Mouse (Mus musculus): Measurements from ENCODE around the gene Ccdc87. TPM values are rescaled to one million over a fixed set of nuclear protein-coding genes. Genes with fewer than 3 reads are reported as not detected.

Ccdc87 gene
- 0.61 and 0.62 TPM in 2 replicates for polyA plus RNA-seq (2015; fragmentation: Nextera tagmentation; extraction: Ambion mirVana)

GRCm38 (mm10) chr19:4839149-4839548 is at the start of gene Ccdc87, which contains the start of gene Ccs:
Ccdc87 (plus strand) TSS chr19:4839366.
Ccs (minus strand) TSS chr19:4839332.
- H3K4me2 ChIP-seq (ENCODE audit: low read length) = peak within 1 kb of the TSS; percentile 100
- no peak within 1 kb of the TSS for H3K27ac ChIP-seq (ENCODE audit: low read length)
- H3K27me3 ChIP-seq (replicated peaks; ENCODE audit: control insufficient read depth, insufficient read depth, low read length) = peaks cover 24% of the 10 kb centered on the region
- peak; percentile 98 for ATAC-seq
- WGBS = under 1% methylated on average over 25 of the region's 25 CpGs
- peaks cover 18% of the 10 kb centered on the region for H3K4me1 ChIP-seq (replicated peaks; ENCODE audit: control insufficient read depth, insufficient read depth, low read length)
- peak within 1 kb of the TSS; percentile 73 for H3K4me3 ChIP-seq (replicated peaks; ENCODE audit: low read length)
- H3K9me3 ChIP-seq (ENCODE audit: control insufficient read depth, low read length) = no peaks in the 10 kb centered on the region
- no peaks in the 10 kb centered on the region for H3K36me3 ChIP-seq (ENCODE audit: control insufficient read depth, insufficient read depth)
- peak within 1 kb of the TSS; percentile 66 for H3K9ac ChIP-seq (replicated peaks; ENCODE audit: low read depth, low read length)

- peak overlapping the region; percentile 80 for H3K4me3 ChIP-seq (replicated peaks; ENCODE audit: low read length)
- H3K4me2 ChIP-seq (ENCODE audit: low read length) = peak overlapping the region; percentile 86
- H3K27me3 ChIP-seq (replicated peaks; ENCODE audit: control insufficient read depth, insufficient read depth, low read length) = no peaks in the 10 kb centered on the region
- H3K9me3 ChIP-seq (ENCODE audit: control insufficient read depth, low read length) = no peaks in the 10 kb centered on the region
- H3K9ac ChIP-seq (replicated peaks; ENCODE audit: low read depth, low read length) = peak overlapping the region; percentile 75
- peak; percentile 30; the same call in 1 of the 2 replicates for ATAC-seq
- H3K4me1 ChIP-seq (replicated peaks; ENCODE audit: control insufficient read depth, insufficient read depth, low read length) = peaks cover 47% of the 10 kb centered on the region
- H3K27ac ChIP-seq (ENCODE audit: low read length) = peak overlapping the region; percentile 88
- H3K36me3 ChIP-seq (ENCODE audit: control insufficient read depth, insufficient read depth) = peaks cover 13% of the 10 kb centered on the region
- WGBS = under 1% methylated on average over 16 of the region's 16 CpGs
These were observed 45.8 kb upstream of the Ccdc87 start for GRCm38 (mm10) chr19:4793281-4793830.

GRCm38 (mm10) chr19:4793831-4794422 is 45.2 kb upstream of the Ccdc87 start, which contains the start of gene Rbm4:
Rbm4 (minus strand) TSS chr19:4793901.
- Histone ChIP-seq H3K9me3 (ENCODE audit: control insufficient read depth, low read length) (no peaks in the 10 kb centered on the region), H3K36me3 (ENCODE audit: control insufficient read depth, insufficient read depth) (peaks cover 14% of the 10 kb centered on the region), H3K4me2 (ENCODE audit: low read length) (peak within 1 kb of the TSS; percentile 88), H3K27me3 (replicated peaks; ENCODE audit: control insufficient read depth, insufficient read depth, low read length) (no peaks in the 10 kb centered on the region), H3K4me3 (replicated peaks; ENCODE audit: low read length) (peak within 1 kb of the TSS; percentile 80), H3K4me1 (replicated peaks; ENCODE audit: control insufficient read depth, insufficient read depth, low read length) (peaks cover 44% of the 10 kb centered on the region), H3K27ac (ENCODE audit: low read length) (peak within 1 kb of the TSS; percentile 88), H3K9ac (replicated peaks; ENCODE audit: low read depth, low read length) (peak within 1 kb of the TSS; percentile 75)
- under 1% methylated on average over 31 of the region's 31 CpGs for WGBS
- peak; percentile 99 for ATAC-seq

GRCm38 (mm10) chr19:4795929-4796328 is 43.2 kb upstream of the Ccdc87 start:
- ATAC-seq = no peak
- Histone ChIP-seq H3K4me2 (ENCODE audit: low read length) (no peak overlapping the region), H3K36me3 (ENCODE audit: control insufficient read depth, insufficient read depth) (peaks cover 23% of the 10 kb centered on the region), H3K27ac (ENCODE audit: low read length) (no peak overlapping the region), H3K4me1 (replicated peaks; ENCODE audit: control insufficient read depth, insufficient read depth, low read length) (peaks cover 26% of the 10 kb centered on the region), H3K27me3 (replicated peaks; ENCODE audit: control insufficient read depth, insufficient read depth, low read length) (no peaks in the 10 kb centered on the region), H3K9ac (replicated peaks; ENCODE audit: low read depth, low read length) (no peak overlapping the region), H3K9me3 (ENCODE audit: control insufficient read depth, low read length) (no peaks in the 10 kb centered on the region), H3K4me3 (replicated peaks; ENCODE audit: low read length) (no peak overlapping the region)
- WGBS = 80% methylated on average over 1 of the region's 1 CpGs

- H3K4me2 ChIP-seq (ENCODE audit: low read length) = no peak overlapping the region
- no peak overlapping the region for H3K27ac ChIP-seq (ENCODE audit: low read length)
- 98% methylated on average over 2 of the region's 2 CpGs for WGBS
- no peak overlapping the region for H3K4me3 ChIP-seq (replicated peaks; ENCODE audit: low read length)
- no peak overlapping the region for H3K9ac ChIP-seq (replicated peaks; ENCODE audit: low read depth, low read length)
- no peaks in the 10 kb centered on the region for H3K9me3 ChIP-seq (ENCODE audit: control insufficient read depth, low read length)
- no peak for ATAC-seq
- H3K4me1 ChIP-seq (replicated peaks; ENCODE audit: control insufficient read depth, insufficient read depth, low read length) = peaks cover 9% of the 10 kb centered on the region
- no peaks in the 10 kb centered on the region for H3K27me3 ChIP-seq (replicated peaks; ENCODE audit: control insufficient read depth, insufficient read depth, low read length)
- H3K36me3 ChIP-seq (ENCODE audit: control insufficient read depth, insufficient read depth) = peaks cover 22% of the 10 kb centered on the region
These were observed 41.3 kb upstream of the Ccdc87 start for GRCm38 (mm10) chr19:4797846-4798245.

- Histone ChIP-seq H3K27me3 (replicated peaks; ENCODE audit: control insufficient read depth, insufficient read depth, low read length) (no peaks in the 10 kb centered on the region), H3K4me3 (replicated peaks; ENCODE audit: low read length) (no peak overlapping the region), H3K4me2 (ENCODE audit: low read length) (no peak overlapping the region), H3K4me1 (replicated peaks; ENCODE audit: control insufficient read depth, insufficient read depth, low read length) (peaks cover 7% of the 10 kb centered on the region), H3K27ac (ENCODE audit: low read length) (no peak overlapping the region), H3K9ac (replicated peaks; ENCODE audit: low read depth, low read length) (no peak overlapping the region), H3K36me3 (ENCODE audit: control insufficient read depth, insufficient read depth) (peaks cover 27% of the 10 kb centered on the region), H3K9me3 (ENCODE audit: control insufficient read depth, low read length) (no peaks in the 10 kb centered on the region)
- 88% methylated on average over 5 of the region's 5 CpGs for WGBS
- ATAC-seq = no peak
These were observed 40.1 kb upstream of the Ccdc87 start for GRCm38 (mm10) chr19:4799083-4799482.

GRCm38 (mm10) chr19:4802691-4803091 is 36.5 kb upstream of the Ccdc87 start:
- ATAC-seq = no peak
- H3K4me3 ChIP-seq (replicated peaks; ENCODE audit: low read length) = no peak overlapping the region
- H3K4me1 ChIP-seq (replicated peaks; ENCODE audit: control insufficient read depth, insufficient read depth, low read length) = peaks cover 2% of the 10 kb centered on the region; the same call in 1 of the 2 replicates

GRCm38 (mm10) chr19:4803283-4803682 is 35.9 kb upstream of the Ccdc87 start:
- peaks cover 8% of the 10 kb centered on the region; the same call in 1 of the 2 replicates for H3K4me1 ChIP-seq (replicated peaks; ENCODE audit: control insufficient read depth, insufficient read depth, low read length)
- H3K27ac ChIP-seq (ENCODE audit: low read length) = no peak overlapping the region
- no peak overlapping the region for H3K4me2 ChIP-seq (ENCODE audit: low read length)
- no peak overlapping the region for H3K9ac ChIP-seq (replicated peaks; ENCODE audit: low read depth, low read length)
- H3K27me3 ChIP-seq (replicated peaks; ENCODE audit: control insufficient read depth, insufficient read depth, low read length) = no peaks in the 10 kb centered on the region
- ATAC-seq = no peak
- 83% methylated on average over 10 of the region's 10 CpGs for WGBS
- H3K4me3 ChIP-seq (replicated peaks; ENCODE audit: low read length) = no peak overlapping the region
- H3K9me3 ChIP-seq (ENCODE audit: control insufficient read depth, low read length) = no peaks in the 10 kb centered on the region
- peaks cover 24% of the 10 kb centered on the region for H3K36me3 ChIP-seq (ENCODE audit: control insufficient read depth, insufficient read depth)

More at GRCm38 (mm10) chr19:4802691-4803091, 36.5 kb upstream of the Ccdc87 start:
- Histone ChIP-seq H3K9me3 (ENCODE audit: control insufficient read depth, low read length) (no peaks in the 10 kb centered on the region), H3K9ac (replicated peaks; ENCODE audit: low read depth, low read length) (no peak overlapping the region), H3K27me3 (replicated peaks; ENCODE audit: control insufficient read depth, insufficient read depth, low read length) (no peaks in the 10 kb centered on the region), H3K36me3 (ENCODE audit: control insufficient read depth, insufficient read depth) (peaks cover 25% of the 10 kb centered on the region), H3K27ac (ENCODE audit: low read length) (no peak overlapping the region), H3K4me2 (ENCODE audit: low read length) (no peak overlapping the region)
- WGBS = 95% methylated on average over 7 of the region's 7 CpGs

- Histone ChIP-seq H3K27ac (ENCODE audit: low read length) (peak overlapping the region; percentile 88; the same call in 1 of the 2 replicates), H3K4me2 (ENCODE audit: low read length) (peak overlapping the region; percentile 97), H3K9ac (replicated peaks; ENCODE audit: low read depth, low read length) (peak overlapping the region; percentile 59), H3K36me3 (ENCODE audit: control insufficient read depth, insufficient read depth) (no peaks in the 10 kb centered on the region), H3K4me1 (replicated peaks; ENCODE audit: control insufficient read depth, insufficient read depth, low read length) (peaks cover 26% of the 10 kb centered on the region), H3K4me3 (replicated peaks; ENCODE audit: low read length) (peak overlapping the region; percentile 66), H3K27me3 (replicated peaks; ENCODE audit: control insufficient read depth, insufficient read depth, low read length) (no peaks in the 10 kb centered on the region), H3K9me3 (ENCODE audit: control insufficient read depth, low read length) (no peaks in the 10 kb centered on the region)
- 0% methylated on average over 14 of the region's 14 CpGs for WGBS
- no peak for ATAC-seq
These were observed 28.9 kb upstream of the Ccdc87 start for GRCm38 (mm10) chr19:4810309-4810708.

All from forebrain, embryonic 16.5 days (tissue).